Mouse (Mus musculus) left cerebral cortex, postnatal 4 days (tissue): ENCODE data around the gene Arpc1a. TPM values are rescaled to one million over a fixed set of nuclear protein-coding genes. Genes with fewer than 3 reads are reported as not detected.
"Not testable (repeated sequence)": the region's sequence is repeated elsewhere in the genome, so short reads cannot be mapped to it uniquely, and the experiment has no call there.

Source experiments
- DNase-seq: peaks from one replicate; pipeline ENCODE4 v3.0.0-alpha.2; 2022
- intact Hi-C: fragments of 180-260 bp; cut with DNase I; formaldehyde crosslinking; loops from one replicate; pipeline ENCODE4 v1.15.1; 2025
- total RNA-seq, 2 experiments: library from RNA; stranded (reverse); gene quantifications; 2 replicates each; pipeline ENCODE4 v1.2.3; 2021

Gene Arpc1a
- total RNA-seq = 100 to 1,000 TPM; 198 to 202 TPM

DNA sequence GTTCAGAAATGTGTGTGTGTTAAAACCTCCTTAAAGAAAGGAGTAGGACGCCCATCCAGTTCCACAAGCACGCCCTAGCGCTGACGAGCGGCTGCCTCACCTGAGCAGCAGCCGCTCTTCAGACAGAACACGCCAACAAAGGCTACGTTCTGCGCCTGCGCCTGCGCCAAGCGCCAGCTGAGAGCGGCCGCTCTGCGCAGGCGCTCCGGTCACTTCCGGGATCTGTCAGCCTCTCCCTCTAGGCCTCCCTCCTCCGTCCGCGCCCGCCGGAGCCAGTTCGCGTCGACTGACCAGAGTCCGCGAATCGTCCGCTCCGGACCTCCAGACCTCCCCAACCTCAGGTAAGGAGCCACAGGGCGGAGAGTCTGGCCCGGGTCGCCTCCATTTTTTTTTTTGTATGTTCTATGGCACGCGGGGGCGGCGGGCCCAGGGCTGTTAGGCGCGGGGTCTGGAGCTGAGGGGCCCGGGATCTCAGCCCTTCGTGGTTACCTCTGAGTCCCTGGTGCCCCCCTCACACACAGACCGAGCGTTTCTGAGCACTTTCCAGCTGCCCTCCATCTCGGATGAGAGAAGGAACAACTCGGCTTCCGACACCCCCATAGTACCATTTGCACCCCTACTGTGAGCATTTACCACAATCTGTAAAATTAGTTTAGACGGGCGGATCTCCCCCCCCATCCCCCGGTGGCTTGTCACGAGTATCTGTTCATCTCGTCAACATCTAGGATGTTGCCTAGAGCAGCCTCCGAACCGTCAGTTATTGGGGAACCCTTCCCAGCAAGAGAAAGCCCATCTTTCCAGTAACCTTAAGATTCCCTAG is at the start of gene Arpc1a, which contains the start of gene Kpna7:
Gene Arpc1a (plus strand): TSS at position 199 of the 820 bp plus-strand sequence.
Gene Kpna7 (minus strand): TSS at position 399 of the 820 bp plus-strand sequence.
- intact Hi-C loops = no loop called here
- peak; percentile 95 for DNase-seq

DNA sequence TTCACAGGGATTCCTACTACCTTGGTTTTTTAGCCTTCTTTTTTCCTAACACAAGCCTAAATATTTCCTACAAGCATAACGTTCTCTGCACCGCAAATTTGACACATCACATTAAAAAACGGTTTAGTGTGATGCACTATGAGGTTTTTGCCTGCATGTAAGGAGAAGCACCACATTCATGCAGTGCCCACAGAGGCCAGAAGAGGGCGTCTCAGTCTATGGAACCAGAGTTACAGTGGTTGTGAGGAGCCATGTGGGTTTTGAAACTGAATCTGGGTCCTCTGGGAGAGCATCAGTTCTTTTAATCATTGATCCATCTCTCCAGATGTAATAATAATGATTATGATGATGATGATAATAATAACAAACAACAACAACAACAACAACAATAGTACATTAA is 42.0 kb upstream of the Arpc1a start:
- peak; percentile 4 for DNase-seq
- intact Hi-C loops = no loop called here

DNA sequence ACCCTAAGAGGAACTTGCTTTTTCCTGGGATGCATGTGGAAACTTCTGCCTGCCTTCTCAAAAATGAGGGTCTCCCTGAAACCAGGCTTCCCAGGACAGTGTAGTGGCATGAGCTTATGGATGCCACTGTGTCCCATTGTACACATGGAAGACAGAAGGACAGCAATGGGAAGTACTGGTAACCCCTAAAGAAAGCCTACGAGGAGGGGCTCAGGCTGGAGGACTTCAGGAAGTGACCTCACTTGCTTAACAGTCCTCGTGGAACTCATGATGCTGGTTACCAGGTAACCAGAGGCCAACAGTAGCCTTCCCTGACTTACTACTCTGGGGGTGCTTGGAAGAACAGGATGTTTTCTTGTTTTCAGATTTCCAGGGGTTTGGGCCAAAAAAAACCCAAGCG is 40.9 kb upstream of the Arpc1a start, which contains the start of gene 1700018F24Rik:
Gene 1700018F24Rik (plus strand): TSS at position 301 of the 400 bp plus-strand sequence.
- intact Hi-C loops, DNase-seq: not testable (repeated sequence)

DNA sequence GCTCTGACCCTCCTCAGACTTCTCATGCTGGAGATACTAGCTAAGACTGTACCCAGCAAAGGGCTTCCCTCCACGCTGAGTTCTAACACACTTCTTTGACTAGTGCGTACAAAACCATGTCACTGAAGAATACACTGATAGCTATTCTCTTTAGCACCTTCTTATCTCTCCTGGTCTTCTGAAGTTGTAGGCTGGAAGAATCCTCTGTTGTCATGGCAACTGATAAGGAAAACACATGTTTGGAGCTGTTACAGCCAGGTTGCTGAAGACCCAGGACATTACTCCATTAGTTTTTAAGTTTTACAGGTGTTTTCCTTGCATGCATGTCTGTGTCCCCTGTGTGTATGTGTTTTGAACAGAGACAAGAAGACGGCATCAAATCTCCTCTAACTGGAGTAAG is 29.4 kb upstream of the Arpc1a start:
- DNase-seq, intact Hi-C loops: not testable (repeated sequence)

DNA sequence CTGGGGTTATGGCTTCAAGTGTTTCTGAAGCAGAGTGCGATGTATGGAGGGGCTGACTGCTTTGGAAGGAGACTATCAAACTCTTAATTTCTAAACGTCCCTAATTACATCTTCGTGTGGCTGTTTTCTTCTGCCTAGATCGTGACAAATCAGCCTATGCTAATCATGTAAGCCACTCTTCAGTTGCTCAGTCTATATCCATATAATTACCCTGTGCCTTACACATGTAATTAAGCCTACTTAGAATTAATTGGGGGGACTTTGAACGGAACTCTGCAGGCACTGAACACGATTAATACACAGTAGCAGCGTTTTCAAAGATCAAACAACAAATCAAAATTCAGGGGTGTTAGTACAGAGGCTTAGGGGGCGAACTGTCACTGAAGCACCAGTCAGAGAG is 25.7 kb upstream of the Arpc1a start:
- intact Hi-C loops = no loop called here
- no peak for DNase-seq

DNA sequence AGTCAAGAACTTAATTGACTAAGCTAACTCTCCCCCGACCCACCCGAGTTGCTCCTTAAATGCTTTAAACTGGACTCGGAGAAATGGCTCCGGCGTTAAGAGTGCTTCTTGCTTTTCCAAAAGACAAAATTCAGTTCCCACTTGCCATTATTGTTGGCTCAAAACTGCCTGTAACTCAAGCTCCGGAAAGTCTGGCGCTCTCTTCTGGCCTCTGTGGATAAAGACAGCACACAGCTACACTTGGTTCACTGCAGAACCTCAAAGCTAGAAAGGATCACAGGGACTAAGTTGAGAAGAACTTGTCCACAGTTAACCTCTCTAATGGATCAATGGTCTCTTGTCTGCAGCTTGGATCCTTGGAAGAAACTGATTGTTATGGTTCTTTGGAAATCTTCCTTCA is 24.9 kb upstream of the Arpc1a start:
- intact Hi-C loops = no loop called here
- DNase-seq = no peak

DNA sequence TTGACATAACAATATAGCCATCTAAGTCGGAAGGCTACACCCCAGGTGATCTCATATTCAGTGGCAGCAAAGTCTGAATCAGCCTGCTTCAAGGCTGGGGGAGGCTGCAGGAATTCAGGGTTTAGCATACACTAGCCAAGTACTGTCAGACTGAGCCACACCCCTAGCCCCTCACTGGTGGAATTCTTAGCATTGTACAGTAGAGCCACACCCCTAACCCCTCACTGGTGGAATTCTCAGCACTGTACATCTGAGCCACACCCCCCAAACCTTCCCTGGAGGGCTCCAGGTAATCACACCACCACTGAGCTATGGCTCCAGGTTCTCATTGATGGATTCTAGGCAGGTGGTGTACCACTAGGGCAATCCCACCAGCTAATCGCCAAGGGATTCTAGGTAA is 24.1 kb upstream of the Arpc1a start:
- intact Hi-C loops = no loop called here
- DNase-seq = no peak

DNA sequence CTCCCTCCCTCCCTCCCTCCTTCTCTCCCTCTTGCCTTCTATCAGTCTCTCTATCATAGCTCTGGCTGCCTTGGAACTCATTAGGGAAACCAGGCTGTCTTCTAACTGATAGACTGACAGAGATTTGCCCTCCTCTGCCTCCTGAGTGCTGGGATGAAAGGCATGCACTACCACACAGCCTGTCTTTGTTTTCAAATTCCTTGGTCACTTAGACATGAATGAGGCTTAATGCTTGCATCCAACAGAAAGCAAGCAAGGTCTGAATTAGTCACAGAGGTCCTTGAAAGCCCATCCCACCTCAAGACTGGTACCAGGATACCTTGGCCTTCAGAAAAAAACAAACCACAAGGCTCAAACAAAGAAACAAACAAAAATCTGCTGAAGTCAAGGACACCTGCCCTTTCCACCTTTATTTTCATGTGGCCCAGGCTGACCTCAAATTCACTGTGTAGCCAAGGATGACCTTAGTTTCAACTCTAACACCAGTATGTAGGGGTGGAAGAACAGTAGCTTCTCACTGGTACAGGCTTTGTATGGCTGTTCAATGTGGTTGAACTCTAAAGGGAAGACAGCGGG is 18.8 kb upstream of the Arpc1a start:
- intact Hi-C loops = no loop called here

DNA sequence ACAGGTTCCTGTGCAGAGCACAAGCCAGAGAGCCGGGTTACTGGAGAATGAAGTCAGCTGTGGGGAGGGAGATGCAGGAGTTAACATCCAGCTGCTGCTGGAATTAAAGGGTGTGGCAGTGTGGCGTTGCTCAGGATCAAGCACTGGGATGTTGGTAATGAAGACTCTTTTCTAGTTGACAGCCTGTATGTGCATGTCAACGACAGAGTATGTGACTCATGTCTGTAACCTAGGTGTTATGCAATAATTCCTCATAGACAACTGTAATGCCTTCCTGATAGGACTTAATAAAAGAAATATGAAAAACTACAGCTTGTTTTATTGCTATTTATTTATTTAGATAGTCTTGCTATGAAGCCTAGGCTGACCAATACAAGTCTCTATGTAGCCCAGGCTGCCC is 14.8 kb upstream of the Arpc1a start:
- intact Hi-C loops = no loop called here
- DNase-seq = no peak

More for the DNA sequence above, 18.8 kb upstream of the Arpc1a start:
- no peak for DNase-seq

DNA sequence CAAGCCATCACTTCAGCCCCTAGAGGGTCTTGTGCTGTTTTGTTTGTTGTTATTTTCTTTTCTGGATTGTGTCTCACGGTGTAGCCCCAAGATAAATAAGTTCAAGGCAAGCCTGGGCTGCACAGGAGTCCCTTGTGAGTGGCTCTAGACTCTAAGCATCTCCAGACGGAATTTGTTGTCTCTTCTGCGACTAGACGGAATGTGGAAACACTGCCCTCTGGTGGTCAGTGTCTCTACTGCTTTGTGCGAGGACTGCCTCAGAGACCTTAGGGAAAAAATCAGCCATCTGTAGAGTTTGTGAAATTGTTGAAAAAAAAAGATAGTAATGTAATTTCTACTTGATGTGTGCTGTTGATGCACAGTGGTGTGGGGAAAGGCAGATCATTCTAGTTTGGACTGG is 13.9 kb upstream of the Arpc1a start:
- peak; percentile 73 for DNase-seq
- intact Hi-C loops = no loop called here

DNA sequence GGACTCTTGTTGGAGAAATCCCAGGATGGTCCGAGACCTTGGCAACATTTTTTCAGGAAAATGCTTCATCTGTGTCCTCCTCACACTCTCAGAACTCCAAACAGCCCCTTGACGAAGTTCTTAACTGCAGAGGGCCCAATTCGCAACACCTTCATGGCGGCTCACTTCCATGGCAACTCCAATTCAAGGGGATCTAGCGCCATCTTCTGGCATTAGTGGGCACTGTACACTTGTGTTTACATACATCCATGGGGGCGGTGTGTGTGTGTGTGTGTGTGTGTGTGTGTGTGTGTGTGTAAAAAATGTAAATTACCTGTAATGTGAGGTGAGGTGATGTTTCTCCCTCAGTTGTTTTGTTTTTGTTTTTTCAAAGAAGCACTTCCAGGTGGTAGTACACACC is 12.3 kb upstream of the Arpc1a start:
- peak; percentile 7 for DNase-seq
- intact Hi-C loops = no loop called here

DNA sequence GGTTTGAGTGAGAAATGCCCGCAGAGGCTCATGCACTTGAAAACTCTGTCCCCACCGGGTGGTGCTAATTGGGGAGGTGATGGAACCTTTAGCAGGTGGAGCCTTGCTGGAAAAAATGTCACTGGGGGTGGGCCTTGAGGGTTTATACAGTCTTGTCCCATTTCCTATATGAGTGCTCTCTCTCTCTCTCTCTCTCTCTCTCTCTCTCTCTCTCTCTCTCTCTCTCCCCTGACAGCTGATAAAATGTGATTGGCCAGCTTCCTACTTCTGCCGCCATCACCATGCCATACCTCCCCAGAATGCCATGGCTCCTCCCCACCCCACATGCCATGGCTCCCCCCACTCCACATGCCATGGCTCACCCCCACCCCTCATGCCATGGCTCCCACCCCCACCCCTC is 8.5 kb upstream of the Arpc1a start:
- intact Hi-C loops = no loop called here

DNA sequence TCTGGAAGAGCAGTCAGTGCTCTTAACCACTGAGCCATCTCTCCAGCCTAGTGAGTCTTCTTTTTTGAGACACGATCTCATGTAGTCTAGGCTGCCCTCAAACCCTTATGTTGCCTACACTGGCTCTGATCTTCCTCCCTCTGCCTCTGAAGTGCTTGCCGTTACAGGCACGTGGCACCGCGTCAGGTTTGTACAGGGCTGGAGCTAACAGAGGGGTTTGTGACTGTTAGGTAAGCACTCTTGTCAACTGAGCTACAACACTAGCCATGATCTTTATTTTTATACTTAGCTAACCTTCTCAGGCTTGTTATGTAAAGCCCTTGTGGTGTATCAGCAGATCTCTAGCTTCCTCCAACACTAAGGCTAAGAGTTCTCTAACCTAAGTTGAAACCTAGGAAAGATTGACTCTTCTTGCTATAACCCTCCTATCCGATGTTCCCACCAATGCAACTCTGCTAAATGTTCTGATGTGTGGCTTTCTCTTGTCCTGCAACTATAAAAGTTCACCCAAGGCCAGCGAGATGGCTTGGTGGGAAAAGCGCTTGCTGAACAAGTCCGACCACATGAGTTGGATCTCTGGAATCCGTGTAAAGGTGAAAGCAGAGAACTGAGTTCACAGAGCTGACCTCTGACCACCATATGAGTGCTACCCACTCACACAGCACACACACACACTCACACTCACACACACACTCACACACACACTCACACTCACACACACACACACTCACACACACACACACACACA is 1.6 kb upstream of the Arpc1a start:
- intact Hi-C loops = no loop called here
- no peak for DNase-seq

More for the DNA sequence above, 8.5 kb upstream of the Arpc1a start:
- DNase-seq = no peak

DNA sequence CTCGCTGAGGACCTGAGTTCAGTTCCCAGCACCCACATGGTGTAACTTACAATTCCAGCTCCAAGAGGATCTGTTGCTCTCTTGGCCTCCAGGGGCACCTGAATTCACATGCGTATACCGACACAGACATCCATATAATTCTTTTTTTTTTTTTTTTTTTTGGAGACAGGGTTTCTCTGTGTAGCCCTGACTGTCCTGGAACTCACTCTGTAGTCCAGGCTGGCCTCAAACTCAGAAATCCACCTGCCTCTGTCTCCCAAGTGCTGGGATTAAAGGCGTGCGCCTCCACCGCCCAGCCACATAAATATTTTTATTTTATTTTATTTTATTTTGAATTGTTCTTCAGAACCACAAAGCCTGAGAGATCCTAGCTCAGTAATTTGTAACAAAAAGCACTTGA is 429 bp upstream of the Arpc1a start:
- DNase-seq, intact Hi-C loops: not testable (repeated sequence)

DNA sequence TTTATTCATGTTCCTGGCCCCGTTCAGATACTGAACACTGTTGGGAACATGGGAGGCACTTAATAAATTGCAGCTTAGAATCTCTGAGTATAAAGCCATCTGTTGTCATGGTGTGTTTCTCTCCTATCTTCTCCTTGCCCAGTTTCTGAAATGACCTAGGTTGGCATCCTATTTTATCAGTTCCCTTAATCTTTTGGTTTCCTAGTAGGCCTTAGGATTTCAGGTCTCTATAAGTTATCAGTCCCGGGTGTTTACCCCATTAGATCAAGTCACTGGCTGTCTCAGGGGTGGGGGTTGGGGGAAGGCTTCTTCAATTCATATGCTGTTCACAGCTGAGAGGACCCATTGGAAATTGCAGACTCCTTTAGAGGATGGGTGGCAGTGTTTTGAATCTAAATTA is 1.2 kb downstream of the Arpc1a start:
- no peak for DNase-seq

DNA sequence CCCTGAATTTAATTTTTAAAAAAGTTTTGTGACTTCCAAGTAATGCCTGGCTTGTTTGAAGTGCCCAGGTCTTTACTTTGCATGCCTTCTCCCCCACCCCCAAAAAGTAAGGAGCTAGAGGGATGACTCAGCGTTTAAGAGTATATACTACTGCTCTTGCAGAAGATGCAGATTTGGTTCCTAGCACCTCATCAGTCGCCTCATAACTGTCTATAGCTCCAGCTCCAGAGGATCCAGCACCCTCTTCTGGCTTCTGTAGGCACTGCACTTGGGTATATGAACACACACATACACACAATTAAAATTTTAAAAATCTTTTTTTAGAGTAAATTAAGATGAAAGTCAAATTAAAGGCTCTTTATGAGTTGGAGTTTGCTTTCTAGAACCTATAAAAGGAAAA is 4.6 kb downstream of the Arpc1a start:
- no peak for DNase-seq
- intact Hi-C loops = no loop called here

More for the DNA sequence above, 1.2 kb downstream of the Arpc1a start:
- intact Hi-C loops = no loop called here

DNA sequence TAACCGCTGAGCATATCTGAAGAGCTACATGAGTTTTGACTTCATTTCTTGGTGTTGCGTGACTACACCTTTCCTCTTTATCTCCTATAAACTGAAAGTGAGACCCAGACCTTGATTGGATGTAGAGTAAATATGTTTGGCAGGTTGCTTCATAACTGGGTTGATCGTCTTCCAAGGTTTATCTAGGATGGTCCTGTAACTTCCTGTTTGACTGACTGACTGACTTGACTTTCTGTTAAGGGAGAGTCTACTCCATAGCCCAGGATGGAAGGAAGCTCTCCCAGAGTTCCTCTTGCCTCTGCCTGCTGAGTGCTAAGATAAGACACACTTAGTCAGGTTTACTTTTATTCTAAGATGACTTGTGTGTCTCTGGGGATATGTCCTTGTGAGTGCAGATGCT is 6.2 kb downstream of the Arpc1a start:
- intact Hi-C loops = no loop called here
- no peak for DNase-seq

DNA sequence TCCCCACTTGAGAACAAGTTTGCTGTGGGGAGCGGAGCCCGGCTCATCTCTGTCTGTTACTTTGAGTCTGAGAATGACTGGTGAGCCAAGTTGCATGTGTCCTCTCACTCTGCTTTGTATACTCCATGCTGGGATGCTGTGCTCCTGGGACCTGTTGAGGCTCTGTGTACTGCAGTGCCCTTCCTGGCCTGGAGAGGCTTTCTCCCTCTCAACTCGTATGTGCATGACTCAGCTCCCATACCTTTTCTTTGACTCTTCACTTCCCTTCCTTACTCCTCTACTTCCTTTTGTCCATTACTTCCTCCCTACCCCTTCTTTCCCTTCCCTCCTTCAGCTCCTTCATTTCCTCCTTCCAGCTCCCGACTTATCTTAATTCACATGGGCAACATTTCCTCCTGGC is 12.6 kb downstream of the Arpc1a start:
- DNase-seq = no peak
- intact Hi-C loops = no loop called here

DNA sequence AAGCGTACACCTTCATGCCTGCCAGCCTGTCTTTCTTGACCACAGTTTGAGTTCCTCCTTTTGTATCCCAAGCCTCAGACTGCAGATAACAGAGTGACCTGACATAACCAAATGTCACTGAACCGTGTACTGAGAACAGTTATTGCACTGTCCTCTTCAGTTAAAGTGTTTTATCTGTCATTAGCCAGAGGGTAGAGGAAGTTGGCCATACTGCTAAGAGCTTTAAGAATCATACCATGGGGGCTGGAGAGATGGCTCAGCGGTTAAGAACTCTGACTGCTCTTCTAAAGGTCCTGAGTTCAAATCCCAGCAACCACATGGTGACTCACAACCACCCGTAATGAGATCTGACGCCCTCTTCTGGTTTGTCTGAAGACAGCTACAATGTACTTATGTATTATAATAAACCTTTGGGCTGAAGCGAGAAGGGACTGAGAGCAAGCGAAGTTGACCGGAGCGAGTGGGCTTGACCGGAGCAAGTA is 14.8 kb downstream of the Arpc1a start:
- intact Hi-C loops = no loop called here
- DNase-seq = no peak

DNA sequence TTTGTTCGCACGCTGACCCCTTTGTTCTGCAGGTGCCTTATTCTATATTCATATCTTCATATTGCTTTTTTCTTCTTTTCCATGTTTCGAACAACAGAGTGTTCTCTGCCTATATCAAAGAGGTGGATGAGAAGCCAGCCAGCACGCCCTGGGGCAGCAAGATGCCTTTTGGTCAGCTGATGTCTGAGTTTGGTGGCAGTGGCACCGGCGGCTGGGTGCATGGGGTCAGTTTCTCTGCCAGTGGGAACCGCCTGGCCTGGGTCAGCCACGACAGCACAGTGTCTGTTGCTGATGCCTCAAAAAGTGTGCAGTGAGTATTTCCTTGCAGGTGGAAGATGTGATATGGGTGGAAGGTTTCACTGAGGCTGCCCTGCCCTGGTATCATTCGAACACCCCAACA is 17.3 kb downstream of the Arpc1a start:
- intact Hi-C loops = no loop called here
- DNase-seq = no peak

DNA sequence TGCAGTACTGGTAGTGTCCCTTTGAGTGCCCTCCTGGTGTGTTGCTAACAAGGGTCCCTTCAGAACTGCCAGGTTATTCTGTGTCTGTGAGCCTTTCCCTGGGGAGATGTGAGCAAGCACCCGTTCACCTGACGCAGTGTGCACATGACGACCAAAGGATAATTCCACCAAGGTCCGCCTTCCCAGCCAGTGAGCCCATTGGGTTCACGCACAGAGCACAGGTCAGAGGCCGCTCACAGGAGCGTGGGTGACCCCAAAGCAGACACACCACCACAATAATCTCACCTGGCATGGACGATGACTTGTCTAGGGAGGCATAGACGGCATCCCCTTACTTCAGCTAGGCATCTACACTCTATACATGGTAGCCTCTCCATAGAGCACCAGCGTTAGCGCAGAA is 17.8 kb downstream of the Arpc1a start:
- intact Hi-C loops, DNase-seq: not testable (repeated sequence)
